Mouse (Mus musculus): ENCODE measurements around the gene Olfr975. TPM values are rescaled to one million over a fixed set of nuclear protein-coding genes. Genes with fewer than 3 reads are reported as not detected.
"Not testable (repeated sequence)": the region's sequence is repeated elsewhere in the genome, so short reads cannot be mapped to it uniquely, and the experiment has no call there.

The Olfr975 gene
- 0.04 and 0.07 TPM in 2 replicates for polyA plus RNA-seq (2012; rRNA removed)

- DNase-seq (ENCODE audit: low read depth): no peak
These were observed at the start of gene Olfr975 for GRCm38 (mm10) chr9:39951946-39952345. Olfr975 (minus strand) TSS chr9:39952046.

GRCm38 (mm10) chr9:39991813-39992212 lies 40.0 kb upstream of the Olfr975 start, which contains the start of gene Olfr978:
Olfr978 (plus strand) TSS chr9:39992113.
- no peak for TF ChIP-seq POLR2A (IDR thresholded peaks at IDR 0.05; ENCODE audit: borderline replicate concordance, extremely low read depth, insufficient read depth, insufficient read length, poor library complexity, severe bottlenecking)
- TF ChIP-seq CTCF (IDR thresholded peaks at IDR 0.05; ENCODE audit: borderline replicate concordance, extremely low read depth, insufficient read depth, insufficient read length): no peak
- DNase-seq (ENCODE audit: low read depth): no peak

More at GRCm38 (mm10) chr9:39951946-39952345, at the start of gene Olfr975:
- TF ChIP-seq POLR2A (IDR thresholded peaks at IDR 0.05; ENCODE audit: borderline replicate concordance, extremely low read depth, insufficient read depth, insufficient read length, poor library complexity, severe bottlenecking) (no peak), CTCF (IDR thresholded peaks at IDR 0.05; ENCODE audit: borderline replicate concordance, extremely low read depth, insufficient read depth, insufficient read length) (no peak)

GRCm38 (mm10) chr9:39976581-39977145 lies 24.8 kb upstream of the Olfr975 start:
- not testable (repeated sequence) for DNase-seq (ENCODE audit: low read depth)

- not testable (repeated sequence) for DNase-seq (ENCODE audit: low read depth)
These were observed 9.2 kb upstream of the Olfr975 start, which contains the start of gene Olfr976 for GRCm38 (mm10) chr9:39961033-39961432. Olfr976 (minus strand) TSS chr9:39961133.

GRCm38 (mm10) chr9:39937201-39937600 lies 14.6 kb downstream of the Olfr975 start, which contains the start of gene Olfr974:
Olfr974 (plus strand) TSS chr9:39937501.
- DNase-seq (ENCODE audit: low read depth): no peak
- TF ChIP-seq POLR2A (IDR thresholded peaks at IDR 0.05; ENCODE audit: borderline replicate concordance, extremely low read depth, insufficient read depth, insufficient read length, poor library complexity, severe bottlenecking) (no peak), CTCF (IDR thresholded peaks at IDR 0.05; ENCODE audit: borderline replicate concordance, extremely low read depth, insufficient read depth, insufficient read length) (no peak)

GRCm38 (mm10) chr9:39928837-39929236 lies 23.0 kb downstream of the Olfr975 start:
- not testable (repeated sequence) for DNase-seq (ENCODE audit: low read depth)

- DNase-seq (ENCODE audit: low read depth): not testable (repeated sequence)
These were observed 23.6 kb downstream of the Olfr975 start for GRCm38 (mm10) chr9:39927975-39928836.

- no peak for TF ChIP-seq CTCF (IDR thresholded peaks at IDR 0.05; ENCODE audit: borderline replicate concordance, extremely low read depth, insufficient read depth, insufficient read length)
- no peak for TF ChIP-seq POLR2A (IDR thresholded peaks at IDR 0.05; ENCODE audit: borderline replicate concordance, extremely low read depth, insufficient read depth, insufficient read length, poor library complexity, severe bottlenecking)
- no peak for DNase-seq (ENCODE audit: low read depth)
These were observed 41.9 kb downstream of the Olfr975 start for GRCm38 (mm10) chr9:39909939-39910338.

GRCm38 (mm10) chr9:39907036-39907435 lies 44.8 kb downstream of the Olfr975 start, which contains the start of gene Olfr229:
Olfr229 (plus strand) TSS chr9:39907336.
- no peak for DNase-seq (ENCODE audit: low read depth)
- no peak for TF ChIP-seq POLR2A (IDR thresholded peaks at IDR 0.05; ENCODE audit: borderline replicate concordance, extremely low read depth, insufficient read depth, insufficient read length, poor library complexity, severe bottlenecking)
- TF ChIP-seq CTCF (IDR thresholded peaks at IDR 0.05; ENCODE audit: borderline replicate concordance, extremely low read depth, insufficient read depth, insufficient read length): no peak

- DNase-seq (ENCODE audit: low read depth): no peak
- TF ChIP-seq POLR2A (IDR thresholded peaks at IDR 0.05; ENCODE audit: borderline replicate concordance, extremely low read depth, insufficient read depth, insufficient read length, poor library complexity, severe bottlenecking): no peak
- TF ChIP-seq CTCF (IDR thresholded peaks at IDR 0.05; ENCODE audit: borderline replicate concordance, extremely low read depth, insufficient read depth, insufficient read length): no peak
These were observed 46.7 kb downstream of the Olfr975 start for GRCm38 (mm10) chr9:39905106-39905505.

Other genes starting within 250 kb of the Olfr975 start
- gene Olfr149, start 244.9 kb downstream of the Olfr975 start, polyA plus RNA-seq (2012; rRNA removed): not detected in 2 replicates
- gene Olfr965, start 240.7 kb downstream of the Olfr975 start, polyA plus RNA-seq (2012; rRNA removed): not detected in 2 replicates
- gene Olfr150, start 221.1 kb downstream of the Olfr975 start, polyA plus RNA-seq (2012; rRNA removed): not detected in 2 replicates
- gene Olfr967, start 205.8 kb downstream of the Olfr975 start, polyA plus RNA-seq (2012; rRNA removed): not detected in 2 replicates
- not detected in 2 replicates for gene Olfr968, start 168.8 kb downstream of the Olfr975 start, polyA plus RNA-seq (2012; rRNA removed)
- not detected in 2 replicates for gene Olfr969, start 161.1 kb downstream of the Olfr975 start, polyA plus RNA-seq (2012; rRNA removed)
- gene Olfr970, start 143.2 kb downstream of the Olfr975 start, polyA plus RNA-seq (2012; rRNA removed): not detected in 2 replicates
- not detected in 2 replicates for gene Olfr971, start 115.2 kb downstream of the Olfr975 start, polyA plus RNA-seq (2012; rRNA removed)
- gene Olfr972, start 85.6 kb downstream of the Olfr975 start, polyA plus RNA-seq (2012; rRNA removed): not detected in 2 replicates
- not detected in 2 replicates for gene Olfr229, start 44.7 kb downstream of the Olfr975 start, polyA plus RNA-seq (2012; rRNA removed)
- not detected in 2 replicates for gene Olfr974, start 14.5 kb downstream of the Olfr975 start, polyA plus RNA-seq (2012; rRNA removed)
- gene Olfr976, start 9.1 kb upstream of the Olfr975 start, polyA plus RNA-seq (2012; rRNA removed): not detected in 2 replicates
- gene Olfr978, start 40.1 kb upstream of the Olfr975 start, polyA plus RNA-seq (2012; rRNA removed): not detected in 2 replicates
- gene Olfr979, start 51.4 kb upstream of the Olfr975 start, polyA plus RNA-seq (2012; rRNA removed): not detected in 2 replicates
- not detected in 2 replicates for gene Olfr980, start 57.5 kb upstream of the Olfr975 start, polyA plus RNA-seq (2012; rRNA removed)
- gene Olfr981, start 69.4 kb upstream of the Olfr975 start, polyA plus RNA-seq (2012; rRNA removed): not detected in 2 replicates
- not detected in 2 replicates for gene Olfr982, start 121.8 kb upstream of the Olfr975 start, polyA plus RNA-seq (2012; rRNA removed)
- gene Olfr983, start 141.5 kb upstream of the Olfr975 start, polyA plus RNA-seq (2012; rRNA removed): not detected in 2 replicates
- gene Olfr984, start 162.2 kb upstream of the Olfr975 start, polyA plus RNA-seq (2012; rRNA removed): not detected in 2 replicates
- 0.07 TPM in 1 of 2 replicates, not detected in the other for gene Olfr985, start 178.1 kb upstream of the Olfr975 start, polyA plus RNA-seq (2012; rRNA removed)
- gene Tmem225, start 196.1 kb upstream of the Olfr975 start, polyA plus RNA-seq (2012; rRNA removed): not detected in 2 replicates
- not detected in 2 replicates for gene Olfr986, start 228.9 kb upstream of the Olfr975 start, polyA plus RNA-seq (2012; rRNA removed)
- 6.7 and 9.4 TPM in 2 replicates for gene Zfp202, start 240.3 kb upstream of the Olfr975 start, polyA plus RNA-seq (2012; rRNA removed)

Measured in brain, embryonic 14.5 days (tissue).